ENCODE assay signal across 7 mouse cellular contexts in the genomic region with DNA sequence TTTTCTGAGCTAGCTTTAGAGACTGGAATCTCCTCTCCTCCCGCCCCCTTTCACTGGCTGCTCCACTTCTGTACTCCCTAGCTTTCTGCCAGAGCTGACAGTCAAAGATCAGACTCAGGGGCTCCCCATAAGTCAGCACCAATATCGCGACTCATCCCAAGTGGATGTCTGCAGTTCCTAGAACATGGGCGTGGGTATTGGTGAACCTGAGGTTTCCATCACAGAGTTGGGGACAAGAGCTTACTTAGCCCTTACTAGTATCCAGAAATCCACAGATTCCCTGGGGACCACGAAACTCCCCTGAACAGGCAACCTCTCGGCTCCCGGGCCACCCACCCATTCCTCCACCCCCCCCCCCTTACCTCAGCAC. TPM values are rescaled to one million over a fixed set of nuclear protein-coding genes. Genes with fewer than 3 reads are reported as not detected.
DNase-seq lines count a peak whose midpoint lies in the region; ATAC-seq and TF ChIP-seq lines count a peak whose summit lies in the region.

No protein-coding gene starts in this region.

- H3K36me3 ChIP-seq in kidney, postnatal 0 days (ENCODE audit: insufficient read depth, low read length): no peaks in the 10 kb centered on the region
- H3K36me3 ChIP-seq in kidney, adult 2 months (ENCODE audit: control insufficient read depth, insufficient read depth, low read length): no peaks in the 10 kb centered on the region
- H3K36me3 ChIP-seq in forebrain, embryonic 10.5 days (replicated peaks): no peaks in the 10 kb centered on the region
- no peaks in the 10 kb centered on the region for H3K36me3 ChIP-seq in intestine, embryonic 14.5 days (ENCODE audit: control insufficient read depth, insufficient read depth, low read length)
- H3K36me3 ChIP-seq in neural tube, embryonic 13.5 days: no peaks in the 10 kb centered on the region

- ATAC-seq in kidney, postnatal 0 days (replicated peaks; ENCODE audit: low FRiP score, low read depth): peak; percentile 26; the same call in 1 of the 2 replicates
- no peak for ATAC-seq in intestine, embryonic 14.5 days (replicated peaks; ENCODE audit: low FRiP score, low TSS enrichment, low read depth)
- peak; percentile 34; the same call in 1 of the 2 replicates for ATAC-seq in neural tube, embryonic 13.5 days (ENCODE audit: low read depth)

- TF ChIP-seq POLR2A in kidney, adult 2 months (IDR thresholded peaks at IDR 0.05; ENCODE audit: low read depth, low read length): no peak

- peak overlapping the region; percentile 37 for H3K4me3 ChIP-seq in kidney, postnatal 0 days (replicated peaks; ENCODE audit: low read depth, low read length)
- no peak overlapping the region for H3K4me3 ChIP-seq in kidney, adult 2 months (ENCODE audit: insufficient read depth, low read depth, low read length)
- peak overlapping the region; percentile 67 for H3K4me3 ChIP-seq in forebrain, embryonic 10.5 days
- H3K4me3 ChIP-seq in intestine, embryonic 14.5 days (ENCODE audit: low read depth, low read length): peak overlapping the region; percentile 25
- peak overlapping the region; percentile 70 for H3K4me3 ChIP-seq in neural tube, embryonic 13.5 days

- H3K27me3 ChIP-seq in kidney, postnatal 0 days (ENCODE audit: insufficient read depth, low read length): peaks cover 12% of the 10 kb centered on the region; the same call in 1 of the 2 replicates
- H3K27me3 ChIP-seq in kidney, adult 2 months (replicated peaks; ENCODE audit: control insufficient read depth, insufficient read depth, low read length): no peaks in the 10 kb centered on the region; the same call in 1 of the 2 replicates
- H3K27me3 ChIP-seq in forebrain, embryonic 10.5 days (ENCODE audit: poor library complexity, severe bottlenecking): peaks cover 57% of the 10 kb centered on the region
- H3K27me3 ChIP-seq in intestine, embryonic 14.5 days (replicated peaks; ENCODE audit: control insufficient read depth, insufficient read depth, low read length): peaks cover 54% of the 10 kb centered on the region
- peaks cover 45% of the 10 kb centered on the region for H3K27me3 ChIP-seq in neural tube, embryonic 13.5 days

- H3K9ac ChIP-seq in kidney, postnatal 0 days (ENCODE audit: low read depth, low read length): no peak overlapping the region
- H3K9ac ChIP-seq in intestine, embryonic 14.5 days (ENCODE audit: low read length): no peak overlapping the region
- H3K9ac ChIP-seq in neural tube, embryonic 13.5 days: peak overlapping the region; percentile 79

- WGBS in kidney, postnatal 0 days: 1% methylated on average over 7 of the region's 7 CpGs
- 2% methylated on average over 7 of the region's 7 CpGs for WGBS in kidney, adult 2 months
- under 1% methylated on average over 7 of the region's 7 CpGs for WGBS in forebrain, embryonic 10.5 days
- 2% methylated on average over 7 of the region's 7 CpGs for WGBS in intestine, embryonic 14.5 days
- WGBS in neural tube, embryonic 13.5 days: 2% methylated on average over 7 of the region's 7 CpGs

- H3K9me3 ChIP-seq in kidney, postnatal 0 days (replicated peaks; ENCODE audit: low read length): no peaks in the 10 kb centered on the region
- no peaks in the 10 kb centered on the region for H3K9me3 ChIP-seq in forebrain, embryonic 10.5 days
- no peaks in the 10 kb centered on the region for H3K9me3 ChIP-seq in intestine, embryonic 14.5 days (ENCODE audit: control insufficient read depth, low read length)
- no peaks in the 10 kb centered on the region for H3K9me3 ChIP-seq in neural tube, embryonic 13.5 days

- peak overlapping the region; percentile 80 for H3K4me2 ChIP-seq in kidney, postnatal 0 days (ENCODE audit: low read length)
- H3K4me2 ChIP-seq in intestine, embryonic 14.5 days (ENCODE audit: low read length): peak overlapping the region; percentile 56
- H3K4me2 ChIP-seq in neural tube, embryonic 13.5 days: peak overlapping the region; percentile 92

- no peak overlapping the region for H3K27ac ChIP-seq in kidney, postnatal 0 days
- no peak overlapping the region for H3K27ac ChIP-seq in kidney, adult 2 months (ENCODE audit: insufficient read depth, low read depth, low read length)
- H3K27ac ChIP-seq in forebrain, embryonic 10.5 days: peak overlapping the region; percentile 68
- no peak overlapping the region for H3K27ac ChIP-seq in intestine, embryonic 14.5 days (ENCODE audit: low read depth)
- H3K27ac ChIP-seq in neural tube, embryonic 13.5 days (replicated peaks): peak overlapping the region; percentile 78; the same call in 1 of the 2 replicates

- no peak for DNase-seq in kidney, postnatal 0 days (ENCODE audit: low spot score)
- DNase-seq in kidney, adult 2 months: no peak
- DNase-seq in forebrain, embryonic 10.5 days (ENCODE audit: extremely low spot score, low spot score): no peak
- DNase-seq in intestine, embryonic 14.5 days (ENCODE audit: low spot score): no peak
- DNase-seq in right cerebral cortex, adult 18-20 months: no peak
- no peak for DNase-seq in gastrocnemius, postnatal 10 days

- TF ChIP-seq CTCF in kidney, postnatal 0 days (IDR thresholded peaks at IDR 0.05; ENCODE audit: low read depth): no peak
- TF ChIP-seq CTCF in kidney, adult 2 months (conservative IDR thresholded peaks at IDR 0.05; ENCODE audit: insufficient read depth, insufficient read length, low read depth, low read length): no peak

- 0 out of 2 replicates have a peak, but pooled peaks cover 6% of the 10 kb centered on the region for H3K4me1 ChIP-seq in kidney, postnatal 0 days (replicated peaks; ENCODE audit: insufficient read depth, low read length)
- H3K4me1 ChIP-seq in kidney, adult 2 months (ENCODE audit: control insufficient read depth, insufficient read depth, low read length): no peaks in the 10 kb centered on the region
- peaks cover 24% of the 10 kb centered on the region for H3K4me1 ChIP-seq in forebrain, embryonic 10.5 days
- no peaks in the 10 kb centered on the region for H3K4me1 ChIP-seq in intestine, embryonic 14.5 days (replicated peaks; ENCODE audit: control insufficient read depth, insufficient read depth, low read length)
- peaks cover 36% of the 10 kb centered on the region for H3K4me1 ChIP-seq in neural tube, embryonic 13.5 days (replicated peaks)

RNA-seq across cellular contexts. Expression of a gene that starts 0.4 kb away (rescaled TPM):
- polyA plus RNA-seq in kidney, postnatal 0 days (2015; fragmentation: Nextera tagmentation; extraction: Ambion mirVana): 2.1 and 2.3 TPM in 2 replicates
- 0.69 and 0.91 TPM in 2 replicates for polyA plus RNA-seq in kidney, adult 2 months (2012; rRNA removed)
- polyA plus RNA-seq in forebrain, embryonic 10.5 days (2016; fragmentation: Nextera tagmentation; extraction: Ambion mirVana): 0.20 and 0.32 TPM in 2 replicates
- polyA plus RNA-seq in intestine, embryonic 14.5 days (2014; fragmentation: Nextera tagmentation; extraction: Ambion mirVana): 1.8 and 2.2 TPM in 2 replicates
- polyA plus RNA-seq in neural tube, embryonic 13.5 days (2015; fragmentation: Nextera tagmentation; extraction: Ambion mirVana): 15.4 and 15.7 TPM in 2 replicates
- under 1 TPM; 0.29 to 0.49 TPM for total RNA-seq in gastrocnemius, postnatal 10 days (2021)

Comparison
In these comparisons a context has a peak if more than half of its experiments do, and no peak if none do; other contexts are left out.
1. H3K27ac ChIP-seq: peak in forebrain, embryonic 10.5 days (single experiment) and neural tube, embryonic 13.5 days (single experiment); none in kidney, postnatal 0 days (single experiment), kidney, adult 2 months (single experiment) and intestine, embryonic 14.5 days (single experiment).
2. Peak in every context shown above with its lines, with median percentiles within 50 percentile points of each other: H3K4me2 ChIP-seq.